Mouse (Mus musculus) ovary, adult 18-20 months (tissue): ENCODE measurements around the gene Rpl38.

Experiments
- DNase-seq: peaks from one replicate; pipeline ENCODE4 v3.0.0; 2022; ENCODE audit warnings: low spot score, mixed read lengths

Rpl38 gene

GRCm38 (mm10) chr11:114668301-114668710 lies at the start of gene Rpl38:
Rpl38 (plus strand) TSS chr11:114668524.
- DNase-seq = peak; percentile 84

GRCm38 (mm10) chr11:114618697-114619417 lies 49.5 kb upstream of the Rpl38 start:
- DNase-seq = no peak

- no peak for DNase-seq
These were observed 42.1 kb upstream of the Rpl38 start for GRCm38 (mm10) chr11:114626071-114626690.

GRCm38 (mm10) chr11:114627036-114627435 lies 41.3 kb upstream of the Rpl38 start:
- peak; percentile 25 for DNase-seq

- no peak for DNase-seq
These were observed 40.3 kb upstream of the Rpl38 start for GRCm38 (mm10) chr11:114628032-114628431.

- no peak for DNase-seq
These were observed 38.3 kb upstream of the Rpl38 start for GRCm38 (mm10) chr11:114630044-114630443.

- no peak for DNase-seq
These were observed 36.1 kb upstream of the Rpl38 start for GRCm38 (mm10) chr11:114632266-114632665.

GRCm38 (mm10) chr11:114636292-114636691 lies 32.0 kb upstream of the Rpl38 start:
- peak; percentile 30 for DNase-seq

GRCm38 (mm10) chr11:114636727-114637505 lies 31.4 kb upstream of the Rpl38 start:
- DNase-seq = no peak

- DNase-seq = no peak
These were observed 29.6 kb upstream of the Rpl38 start for GRCm38 (mm10) chr11:114638647-114639290.

- no peak for DNase-seq
These were observed 28.6 kb upstream of the Rpl38 start for GRCm38 (mm10) chr11:114639681-114640103.

GRCm38 (mm10) chr11:114640658-114641057 lies 27.7 kb upstream of the Rpl38 start:
- no peak for DNase-seq

GRCm38 (mm10) chr11:114641136-114641535 lies 27.2 kb upstream of the Rpl38 start:
- no peak for DNase-seq

GRCm38 (mm10) chr11:114642184-114642583 lies 26.1 kb upstream of the Rpl38 start:
- no peak for DNase-seq

GRCm38 (mm10) chr11:114642926-114643325 lies 25.4 kb upstream of the Rpl38 start:
- DNase-seq = no peak

GRCm38 (mm10) chr11:114644122-114644521 lies 24.2 kb upstream of the Rpl38 start:
- DNase-seq = no peak

- no peak for DNase-seq
These were observed 18.8 kb upstream of the Rpl38 start for GRCm38 (mm10) chr11:114649510-114649909.

GRCm38 (mm10) chr11:114652531-114652930 lies 15.8 kb upstream of the Rpl38 start:
- DNase-seq = no peak

GRCm38 (mm10) chr11:114653664-114654063 lies 14.7 kb upstream of the Rpl38 start:
- DNase-seq = no peak

GRCm38 (mm10) chr11:114654552-114654951 lies 13.8 kb upstream of the Rpl38 start:
- DNase-seq = no peak

- no peak for DNase-seq
These were observed 12.8 kb upstream of the Rpl38 start for GRCm38 (mm10) chr11:114655350-114656008.
